Mouse (Mus musculus): ENCODE results near the gene Psma6.
"Not testable (repeated sequence)": the region's sequence is repeated elsewhere in the genome, so short reads cannot be mapped to it uniquely, and the experiment has no call there.

Psma6 gene

DNA sequence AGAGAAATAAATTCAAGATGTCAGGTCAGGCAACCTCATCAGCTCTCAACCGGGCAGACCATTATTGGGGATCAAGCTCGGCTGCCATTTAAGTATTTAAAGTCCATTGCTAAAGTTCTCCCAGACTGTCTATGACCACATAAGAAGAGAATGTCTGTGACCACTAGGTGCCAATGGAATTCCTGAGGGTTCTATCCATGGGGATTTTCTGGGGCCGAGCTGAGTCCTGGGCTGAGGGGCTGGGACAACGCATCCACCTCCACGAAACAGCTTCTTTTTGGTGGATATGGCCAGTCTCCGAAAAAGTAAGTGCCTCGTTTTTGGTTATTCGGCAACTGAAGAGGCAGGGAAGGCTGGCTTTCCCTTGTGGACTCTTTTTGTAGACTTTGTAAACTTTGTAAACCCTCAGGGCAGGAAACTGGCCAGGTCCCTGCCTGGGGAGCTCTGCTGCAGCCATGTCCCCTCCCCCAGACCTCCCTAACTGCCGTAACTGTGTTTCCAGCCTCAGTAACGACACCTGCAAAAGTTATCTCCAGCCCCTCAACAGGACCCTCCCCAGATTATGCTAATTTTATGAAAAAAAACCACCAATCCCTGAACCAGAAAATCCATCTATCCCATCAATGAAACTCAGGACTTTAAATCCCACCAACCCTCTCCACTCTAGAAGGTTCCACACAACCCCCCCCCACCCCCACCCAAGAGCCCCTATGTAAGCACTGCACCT is at the start of gene Psma6:
Psma6 (plus strand) TSS at position 200 of the 727 bp plus-strand sequence.
- peak; percentile 28 for DNase-seq (ENCODE audit: low read depth, low spot score)

DNA sequence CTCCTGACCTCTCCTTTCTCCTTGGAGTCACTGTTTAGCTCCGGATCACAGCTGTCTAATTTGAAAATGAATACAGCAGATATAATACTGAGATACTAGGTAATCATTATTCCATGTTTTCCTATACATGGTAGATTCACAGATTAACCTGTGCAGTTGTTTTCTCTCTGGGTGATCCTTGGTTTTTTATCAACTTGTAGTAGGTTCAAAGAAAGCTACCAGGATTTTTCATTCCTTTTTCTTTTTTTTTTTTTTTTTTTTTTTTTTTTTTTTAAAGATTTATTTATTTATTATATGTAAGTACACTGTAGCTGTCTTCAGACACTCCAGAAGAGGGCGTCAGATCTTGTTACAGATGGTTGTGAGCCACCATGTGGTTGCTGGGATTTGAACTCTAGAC is 45.5 kb upstream of the Psma6 start:
- DNase-seq (ENCODE audit: low read depth, low spot score): not testable (repeated sequence)

DNA sequence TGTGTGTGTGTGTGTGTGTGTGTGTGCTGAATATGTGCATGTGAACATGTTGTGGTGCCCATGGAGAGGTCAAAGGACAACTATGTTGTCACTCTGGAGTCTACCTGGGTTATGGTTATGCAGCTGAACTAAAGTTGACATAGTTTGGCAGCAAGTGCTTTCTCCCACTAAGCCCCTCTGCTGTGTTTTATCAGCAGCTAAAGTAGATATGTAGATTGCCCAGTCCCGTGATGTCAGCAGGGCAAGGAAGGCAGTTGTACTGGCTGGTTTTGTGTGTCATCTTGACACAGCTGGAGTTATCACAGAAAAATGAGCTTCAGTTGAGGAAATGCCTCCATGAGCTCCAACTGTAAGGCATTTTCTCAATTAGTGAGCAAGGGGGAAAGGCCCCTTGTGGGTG is 41.0 kb upstream of the Psma6 start:
- not testable (repeated sequence) for DNase-seq (ENCODE audit: low read depth, low spot score)

DNA sequence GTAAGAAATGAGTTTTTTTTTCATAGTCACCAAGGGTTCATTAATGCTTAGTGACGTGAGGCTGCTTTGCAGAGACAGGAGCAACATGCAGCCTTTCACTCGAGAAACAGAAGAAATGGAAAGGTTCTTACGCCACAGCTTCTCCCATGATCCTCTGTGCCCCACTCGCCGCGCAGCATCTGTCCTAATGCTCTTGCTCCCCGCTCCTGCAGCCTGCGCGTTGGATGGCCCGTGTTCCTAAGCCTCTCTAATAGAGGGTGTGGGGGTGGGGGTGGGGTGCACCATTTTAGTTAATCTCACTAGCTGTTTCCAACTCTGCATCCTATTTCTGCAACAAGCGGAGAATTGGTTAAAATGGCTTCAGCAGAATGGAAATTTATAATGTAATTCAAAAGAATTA is 40.0 kb upstream of the Psma6 start:
- peak; percentile 49 for DNase-seq (ENCODE audit: low read depth, low spot score)

DNA sequence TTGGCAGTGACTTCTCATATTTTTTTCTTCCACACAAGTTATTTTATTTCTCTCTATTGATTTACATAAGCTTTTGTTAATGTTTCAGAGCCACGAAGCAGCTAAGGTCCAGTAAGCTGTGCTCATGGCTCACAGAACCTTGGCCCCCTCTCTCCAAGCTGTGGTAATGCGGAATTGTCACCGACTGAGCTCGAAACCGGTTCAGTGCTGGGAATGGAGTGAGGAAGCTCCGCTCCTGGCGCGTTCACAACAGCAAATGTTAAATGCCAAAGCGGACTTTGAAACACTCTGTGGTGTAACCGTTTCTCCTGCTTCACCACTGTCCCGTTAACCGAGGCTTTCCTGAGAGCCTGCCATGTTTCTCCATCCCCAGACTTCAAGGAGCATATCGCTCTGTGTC is 39.4 kb upstream of the Psma6 start:
- peak; percentile 53 for DNase-seq (ENCODE audit: low read depth, low spot score)

DNA sequence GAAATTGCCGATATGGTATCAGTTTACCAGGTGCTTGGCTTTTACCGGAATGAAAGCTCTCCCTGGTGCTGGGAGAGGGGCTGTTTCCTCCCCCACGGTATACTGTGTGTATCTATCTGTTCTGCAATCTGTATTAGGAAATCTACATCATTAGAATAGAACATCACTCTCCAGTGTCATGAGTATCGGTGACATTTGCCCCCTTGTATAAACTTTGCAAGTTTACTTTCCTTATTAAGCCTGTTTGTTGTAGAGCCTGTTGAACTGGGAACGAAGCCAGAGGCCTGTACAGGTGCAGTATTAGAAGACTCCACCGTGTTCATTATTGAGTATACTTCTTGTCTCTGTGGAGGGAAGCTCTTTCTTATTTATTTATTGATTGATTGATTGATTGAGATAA is 30.6 kb upstream of the Psma6 start:
- no peak for DNase-seq (ENCODE audit: low read depth, low spot score)

DNA sequence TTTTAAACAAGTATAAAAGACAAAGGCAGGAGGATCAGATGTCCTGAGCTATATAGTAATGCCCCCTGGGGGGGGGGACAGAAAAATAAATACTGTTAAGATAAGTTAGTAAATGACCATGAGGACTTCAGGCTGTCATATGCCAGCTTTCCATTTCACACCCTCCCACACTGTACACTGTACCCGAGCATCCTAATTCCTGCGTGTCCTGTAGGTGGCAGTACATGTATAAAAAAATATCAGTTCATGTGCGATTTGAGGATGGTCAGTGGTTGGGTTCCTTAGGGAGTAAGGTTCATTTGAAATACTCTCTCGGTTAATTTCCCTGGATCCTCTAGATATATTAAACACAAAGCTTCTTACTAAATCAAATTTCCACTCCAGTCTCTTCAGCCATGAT is 29.1 kb upstream of the Psma6 start:
- DNase-seq (ENCODE audit: low read depth, low spot score): peak; percentile 57

DNA sequence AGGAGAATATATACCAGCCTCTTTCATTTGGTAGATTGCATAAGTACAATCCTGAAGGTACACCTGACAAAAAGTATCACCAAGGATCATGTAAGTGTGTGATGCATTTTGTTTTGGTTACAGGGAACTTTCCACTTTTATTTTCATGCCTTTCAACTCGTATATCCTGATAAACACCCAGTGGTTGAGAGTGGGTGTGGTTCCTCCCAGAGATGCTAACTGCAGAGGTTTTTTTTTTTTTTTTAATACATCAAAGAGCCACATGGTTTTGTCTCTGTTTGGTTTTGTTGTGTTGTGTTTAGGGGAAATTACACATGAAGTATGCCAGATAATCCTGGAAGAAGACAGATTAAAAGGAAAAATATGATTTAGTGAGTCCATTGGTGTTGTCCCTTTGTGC is 26.7 kb upstream of the Psma6 start:
- no peak for DNase-seq (ENCODE audit: low read depth, low spot score)

DNA sequence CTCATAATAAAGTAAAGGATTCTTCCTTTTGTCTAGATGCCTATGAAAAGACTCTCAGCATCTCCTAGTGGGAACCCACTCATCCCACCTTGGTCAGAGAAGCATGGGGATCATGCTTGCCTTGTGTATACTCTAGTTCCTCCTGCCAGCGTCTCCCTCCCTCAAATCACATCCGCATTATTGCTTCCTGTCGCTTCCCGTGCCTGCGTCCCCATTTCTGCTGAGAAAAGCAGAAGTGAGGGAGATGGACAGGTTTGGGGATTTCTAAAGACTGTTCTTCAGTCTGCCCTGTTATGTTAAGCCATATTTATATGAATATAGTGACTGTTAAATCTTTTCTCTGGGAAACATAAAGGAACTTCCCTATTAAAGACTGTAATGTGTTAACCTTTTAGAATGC is 23.1 kb upstream of the Psma6 start:
- DNase-seq (ENCODE audit: low read depth, low spot score): no peak

DNA sequence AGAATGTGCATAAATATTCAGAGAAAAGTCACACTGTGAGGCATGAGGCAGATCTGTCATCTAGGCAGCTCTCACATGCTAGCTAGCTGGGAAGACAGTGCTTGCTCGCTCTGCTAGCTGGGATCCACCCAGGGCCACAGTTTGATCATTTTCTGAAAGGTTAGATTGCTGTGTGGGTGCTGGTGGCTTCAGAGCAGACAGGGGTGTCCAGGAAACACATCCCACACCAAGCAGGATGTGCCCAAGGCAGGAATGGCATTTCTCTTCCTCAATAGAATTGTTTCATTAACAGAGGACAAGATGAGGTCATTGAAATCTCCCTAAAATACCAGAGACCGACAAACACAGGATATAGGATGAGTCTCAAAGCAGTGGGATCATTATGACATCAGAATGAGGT is 18.9 kb upstream of the Psma6 start:
- DNase-seq (ENCODE audit: low read depth, low spot score): no peak

DNA sequence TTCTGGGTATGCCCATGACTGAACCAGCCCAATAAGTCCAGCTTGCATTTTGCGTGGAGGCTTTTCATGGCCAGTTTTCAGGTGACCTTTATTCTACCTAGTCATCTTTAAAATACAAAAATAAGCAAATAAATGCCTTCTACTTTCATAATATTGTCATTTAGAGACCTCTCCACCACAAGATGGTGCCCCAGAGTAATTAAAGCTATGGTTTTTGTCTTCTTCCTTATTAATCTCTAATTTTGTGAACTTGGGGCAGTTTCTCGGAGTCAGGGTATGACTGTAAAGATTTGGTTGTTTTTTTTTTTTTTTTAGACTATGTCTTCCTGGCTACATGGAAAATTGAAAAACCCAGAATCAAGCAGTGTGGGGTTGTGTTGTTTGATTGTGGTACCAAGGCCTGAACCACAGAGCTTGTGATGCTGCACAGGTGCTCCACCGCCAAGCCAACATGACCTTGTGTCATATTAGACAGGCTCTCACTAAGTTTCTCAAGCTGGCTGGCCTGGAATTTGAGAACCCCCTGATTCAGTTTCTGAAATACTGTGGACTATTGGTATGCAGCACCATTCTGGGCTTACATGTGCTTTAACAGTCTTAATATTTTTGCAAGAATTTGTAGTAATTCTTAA is 11.5 kb upstream of the Psma6 start:
- no peak for DNase-seq (ENCODE audit: low read depth, low spot score)

DNA sequence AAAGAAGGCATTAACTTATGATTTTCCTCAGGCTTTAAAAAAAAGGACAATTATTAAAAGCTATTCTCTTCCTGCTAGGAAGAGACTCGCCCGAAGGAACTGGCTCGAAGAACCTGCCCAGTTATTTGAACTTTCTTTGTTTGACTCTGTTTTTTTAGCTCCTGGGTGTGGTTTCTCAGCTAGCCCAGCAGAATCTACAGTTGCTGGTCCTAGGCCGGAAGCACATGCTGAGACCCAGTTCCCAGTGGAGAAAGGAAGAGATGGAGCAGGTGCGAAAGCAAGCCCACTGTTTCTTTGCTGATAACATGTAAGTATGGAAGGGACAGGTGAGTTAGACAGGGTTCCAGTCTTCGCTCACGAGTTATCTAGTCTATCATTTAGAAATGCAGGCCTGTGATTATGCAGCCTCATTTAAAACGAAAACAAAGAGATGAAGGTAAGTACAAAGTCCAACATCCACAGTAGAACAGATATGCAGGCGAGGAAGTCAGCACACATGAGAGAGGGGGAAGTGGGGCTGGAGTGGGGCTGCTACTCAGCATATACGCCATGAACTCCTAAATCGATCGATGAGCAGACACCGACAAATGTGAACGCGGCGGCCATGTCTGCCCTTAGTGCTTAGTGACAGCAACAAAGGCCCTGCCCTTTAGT is 6.9 kb upstream of the Psma6 start:
- DNase-seq (ENCODE audit: low read depth, low spot score): peak; percentile 76

DNA sequence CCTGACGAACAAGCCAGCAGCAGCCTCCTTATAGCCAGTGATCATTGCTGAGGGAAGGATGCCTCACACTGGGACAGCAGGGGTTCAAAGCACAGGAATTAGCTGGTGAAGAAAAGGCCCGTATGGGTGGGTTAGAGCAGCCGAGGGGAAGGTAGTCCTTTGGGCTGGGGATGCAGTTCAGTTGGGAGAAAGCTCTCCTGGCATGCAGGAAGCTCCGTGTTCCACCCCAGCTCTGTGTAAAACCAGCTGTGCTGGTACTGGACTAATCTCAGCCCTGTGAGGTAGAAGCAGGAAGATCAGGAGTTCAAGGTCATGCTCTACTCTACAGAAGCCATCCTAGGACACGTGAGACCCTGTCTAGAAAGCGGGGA is 6.4 kb upstream of the Psma6 start:
- DNase-seq (ENCODE audit: low read depth, low spot score): peak; percentile 75

DNA sequence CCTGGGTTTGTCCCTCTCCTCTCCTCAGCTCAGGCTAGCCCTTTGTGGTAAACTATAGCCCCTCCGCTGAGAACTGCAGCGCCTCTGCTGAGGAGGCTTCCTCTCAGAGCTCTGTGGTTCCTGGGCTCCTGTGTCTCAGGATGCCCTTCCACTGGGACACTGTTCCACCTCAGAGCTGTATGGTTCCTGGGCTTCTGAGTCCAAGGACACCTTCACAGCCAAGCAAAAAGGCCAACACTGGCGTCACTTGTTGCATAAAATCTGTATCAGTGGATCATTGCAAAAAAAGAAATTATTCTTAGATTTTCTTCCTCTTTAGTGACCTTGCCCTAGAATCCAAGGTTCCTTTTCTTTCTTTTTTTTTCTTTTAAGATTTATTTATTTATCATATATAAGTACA is 804 bp downstream of the Psma6 start:
- DNase-seq (ENCODE audit: low read depth, low spot score): no peak

DNA sequence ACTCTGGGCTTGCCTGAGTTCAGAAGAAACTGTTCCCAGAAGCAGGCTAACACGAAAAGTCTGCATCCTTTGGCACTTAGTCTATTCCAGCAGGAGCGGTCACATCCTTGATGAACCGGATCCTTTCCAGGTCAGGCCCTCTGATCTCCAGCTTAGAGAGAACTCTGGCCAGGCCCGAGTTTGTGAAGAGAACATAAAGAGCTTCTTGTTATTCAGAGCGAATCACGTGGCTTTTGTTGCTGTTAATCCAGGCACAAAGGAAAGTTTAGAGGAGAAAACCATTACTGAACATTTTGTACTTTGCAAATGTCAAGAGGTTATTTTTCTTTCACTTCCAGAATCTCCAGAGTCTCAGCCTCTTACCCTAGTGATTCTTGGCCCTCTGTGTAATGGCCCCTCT is 1.9 kb downstream of the Psma6 start:
- DNase-seq (ENCODE audit: low read depth, low spot score): peak; percentile 78

DNA sequence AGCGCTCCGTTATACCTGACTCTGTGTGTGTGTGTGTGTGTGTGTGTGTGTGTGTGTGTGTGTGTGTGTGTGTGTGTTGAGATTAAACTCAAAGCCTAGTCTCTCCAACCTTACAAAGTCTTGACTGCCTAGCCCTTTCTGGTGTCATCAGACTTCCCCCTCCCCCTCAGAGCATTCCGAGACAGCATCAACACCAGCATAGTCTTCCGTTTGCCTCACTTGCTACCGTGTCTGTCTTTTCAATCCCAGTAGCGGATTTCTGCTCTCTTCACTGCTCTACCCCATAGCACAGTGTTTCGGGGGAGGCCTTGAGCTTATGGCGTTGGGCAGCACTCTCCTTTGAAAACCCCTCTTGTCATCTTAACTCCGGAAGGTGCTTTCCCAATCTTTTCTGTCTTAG is 2.4 kb downstream of the Psma6 start:
- DNase-seq (ENCODE audit: low read depth, low spot score): peak; percentile 55

DNA sequence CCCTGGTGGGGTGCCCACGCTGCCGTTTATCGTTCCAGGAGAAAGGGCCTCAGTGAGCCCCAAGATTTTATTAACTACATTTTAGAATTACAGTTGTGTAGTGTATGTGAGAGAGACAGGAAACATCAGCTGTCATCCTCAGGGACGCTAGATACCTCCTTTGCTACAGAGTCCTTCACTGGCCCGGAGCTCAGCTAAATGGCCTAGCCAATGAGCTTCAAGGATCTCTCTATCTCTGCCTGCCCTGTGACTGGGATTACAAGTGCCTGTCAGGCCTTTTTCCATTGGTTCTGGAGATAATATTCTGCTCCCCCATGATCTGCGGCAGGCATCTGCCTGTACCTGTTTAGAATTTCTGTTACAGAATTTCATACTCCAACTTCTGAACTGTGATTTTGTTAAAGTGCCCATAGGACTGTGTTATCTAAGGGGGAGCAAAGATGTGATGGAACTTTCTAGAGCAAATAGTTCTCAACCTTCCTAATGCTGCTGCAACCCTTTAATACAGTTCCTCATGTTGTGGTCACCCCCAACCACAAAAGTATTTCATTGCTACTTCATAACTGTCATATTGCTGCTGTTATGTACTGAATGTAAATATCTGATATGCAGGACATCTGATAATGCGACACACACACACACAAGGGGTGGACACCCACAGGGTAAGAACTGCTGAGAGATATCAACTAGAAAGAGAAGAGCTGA is 3.2 kb downstream of the Psma6 start:
- DNase-seq (ENCODE audit: low read depth, low spot score): no peak

DNA sequence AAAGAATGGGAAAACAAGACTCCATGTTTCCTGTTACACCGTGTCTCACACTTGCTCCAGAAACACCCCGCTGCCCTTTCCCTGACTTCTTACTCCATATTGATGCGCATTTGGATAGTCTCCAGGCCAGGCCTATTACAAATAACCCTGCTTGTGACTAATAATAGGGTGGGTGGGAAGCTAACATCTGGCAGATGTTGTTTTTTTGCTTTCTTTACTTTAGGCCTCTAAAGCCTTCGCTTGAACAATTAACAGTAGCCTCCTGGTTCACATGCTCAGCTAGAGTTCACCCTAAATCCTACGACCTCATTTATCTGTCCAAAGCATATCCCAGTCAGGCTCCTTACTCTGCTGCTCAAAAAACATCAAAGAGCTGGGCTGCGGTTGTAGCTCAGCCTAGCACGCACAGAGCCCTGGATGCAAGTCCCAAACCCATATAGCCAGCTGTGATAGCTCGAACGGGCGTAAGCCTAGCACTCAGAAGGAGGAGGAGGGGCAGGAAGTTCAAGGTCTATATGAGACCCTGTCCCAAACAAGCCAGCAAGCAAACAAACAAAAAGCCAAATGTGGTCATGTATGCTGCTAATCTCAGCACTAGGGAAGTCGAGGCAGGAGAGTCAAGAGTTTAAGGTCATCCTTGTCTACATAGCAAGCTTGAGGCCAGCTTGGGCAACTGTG is 3.9 kb downstream of the Psma6 start:
- DNase-seq (ENCODE audit: low read depth, low spot score): peak; percentile 22

DNA sequence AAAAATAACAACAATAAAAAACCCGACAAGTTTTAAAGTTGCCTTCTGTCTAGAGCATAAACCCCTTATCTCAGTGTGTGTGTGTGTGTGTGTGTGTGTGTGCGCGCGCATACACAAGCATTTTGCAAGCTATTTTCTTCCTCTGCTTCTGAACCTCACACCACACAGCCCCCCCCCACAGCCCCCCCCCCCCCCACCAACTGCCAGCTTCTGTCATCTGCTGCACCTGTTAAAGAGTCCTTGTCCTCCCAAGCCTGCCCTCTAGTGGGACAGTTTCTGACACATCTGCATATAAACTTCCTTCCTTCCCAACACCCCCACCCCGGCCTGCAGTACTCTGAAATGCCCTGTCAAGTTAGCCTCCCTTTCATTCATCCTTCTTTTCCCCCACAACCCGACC is 4.5 kb downstream of the Psma6 start:
- DNase-seq (ENCODE audit: low read depth, low spot score): peak; percentile 68

DNA sequence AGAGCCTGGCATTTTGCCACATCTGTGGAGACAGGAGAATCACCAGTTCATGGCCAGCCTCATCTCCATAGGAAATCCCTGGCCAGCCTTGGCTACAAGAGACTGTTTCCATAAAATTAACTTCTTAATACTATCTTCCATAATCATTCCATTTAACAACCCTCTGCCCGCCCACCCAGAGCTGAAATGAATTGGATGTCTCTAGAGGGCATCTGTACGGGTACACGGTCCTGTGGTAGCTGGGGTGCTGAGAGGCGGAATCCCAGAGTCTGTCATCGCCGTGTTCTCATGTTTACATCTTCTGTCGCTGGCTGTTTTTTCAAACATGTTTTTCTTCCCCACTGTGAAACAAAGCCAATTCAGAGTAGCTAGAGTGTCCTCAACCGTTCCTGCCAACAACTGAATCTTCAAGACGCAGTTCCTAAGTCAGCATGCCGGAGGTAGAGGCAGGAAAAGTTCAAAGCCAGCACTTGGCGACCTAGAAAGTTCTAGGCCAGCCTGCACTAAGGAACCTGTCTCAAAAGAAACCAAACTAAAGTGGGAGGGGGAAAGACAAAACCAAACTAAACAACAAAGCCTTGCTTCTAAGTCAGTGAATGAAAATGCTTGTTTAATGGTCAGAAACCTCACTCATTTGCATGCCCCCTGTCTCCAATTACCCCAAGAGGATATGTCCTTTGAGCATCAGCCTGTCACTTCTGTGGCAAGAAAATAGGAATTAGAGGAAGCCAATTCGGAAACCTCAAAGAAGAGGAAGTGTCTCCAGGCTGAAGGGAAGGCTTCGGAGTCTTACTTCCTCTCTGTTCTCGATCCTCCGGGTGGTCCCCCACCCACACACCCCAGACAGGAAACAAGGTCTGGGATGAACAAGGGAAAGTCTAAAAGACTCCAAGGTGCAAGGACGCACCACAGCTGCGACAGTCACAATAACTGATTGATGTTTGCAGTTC is 5.4 kb downstream of the Psma6 start:
- no peak for DNase-seq (ENCODE audit: low read depth, low spot score)

DNA sequence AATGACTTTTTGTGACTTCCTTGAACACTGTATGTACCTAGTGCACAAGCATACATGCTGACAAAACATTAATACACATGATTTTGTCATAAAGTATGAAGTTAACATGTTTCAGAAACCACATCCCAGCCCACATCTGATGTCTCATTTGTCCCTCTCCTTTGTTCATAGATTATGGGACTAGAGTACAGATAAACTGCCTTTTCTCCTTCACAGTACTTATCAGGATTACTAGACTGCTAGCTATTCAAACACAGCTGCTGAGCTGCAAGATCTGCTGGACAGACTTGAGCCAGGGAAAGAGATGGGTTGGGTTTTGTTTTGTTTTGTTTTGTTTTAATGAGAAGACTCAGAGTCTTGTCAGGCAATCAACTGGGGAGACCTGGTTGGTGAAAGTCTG is 8.1 kb downstream of the Psma6 start:
- no peak for DNase-seq (ENCODE audit: low read depth, low spot score)

Measured in ZHBTc4 (cell line).